Mouse (Mus musculus) hindbrain, postnatal 0 days (tissue): ENCODE measurements around the gene Ikzf5. TPM values are rescaled to one million over a fixed set of nuclear protein-coding genes. Genes with fewer than 3 reads are reported as not detected.

Source experiments
- ATAC-seq: fragments of 200-750 bp; cut with Nextera tagmentation; 2 replicates; pipeline ENCODE4 v1.8.0; 2017; ENCODE audit warnings: mild to moderate bottlenecking, moderate TSS enrichment, moderate library complexity
- DNase-seq: peaks from one replicate; pipeline ENCODE4 v3.0.0-alpha.2; 2015; ENCODE audit warnings: low spot score
- H3K27ac ChIP-seq: fragments of 300-500 bp; sonication (generic); 2 replicates; pipeline ENCODE4 v1.5.1; 2014; ENCODE audit warnings: mild to moderate bottlenecking
- H3K27me3 ChIP-seq: fragments of 300-500 bp; sonication (generic); 2 replicates; pipeline ENCODE4 v1.6.1; 2014; ENCODE audit warnings: low read length, mixed read lengths; ENCODE audit not compliant: insufficient read depth
- H3K36me3 ChIP-seq: fragments of 300-500 bp; sonication (generic); 2 replicates; pipeline ENCODE4 v1.6.1; 2014; ENCODE audit warnings: low read length, mixed read lengths; ENCODE audit not compliant: insufficient read depth
- H3K4me1 ChIP-seq: fragments of 300-500 bp; sonication (generic); 2 replicates; pipeline ENCODE4 v1.6.1; 2014; ENCODE audit warnings: antibody characterized with exemption, low read length, mixed read lengths; ENCODE audit not compliant: insufficient read depth
- H3K4me2 ChIP-seq: fragments of 300-500 bp; sonication (generic); 2 replicates; pipeline ENCODE4 v1.6.1; 2014; ENCODE audit warnings: low read depth, mild to moderate bottlenecking, low read length, moderate library complexity, mixed read lengths
- H3K4me3 ChIP-seq: fragments of 300-500 bp; sonication (generic); 2 replicates; pipeline ENCODE4 v1.5.1; 2014; ENCODE audit warnings: low read length
- H3K9ac ChIP-seq: fragments of 300-500 bp; sonication (generic); replicated peaks from 2 replicates; pipeline ENCODE4 v1.6.1; 2014; ENCODE audit warnings: mild to moderate bottlenecking, low read length, moderate library complexity, mixed read lengths
- H3K9me3 ChIP-seq: fragments of 300-500 bp; sonication (generic); 2 replicates; pipeline ENCODE4 v1.6.1; 2016; ENCODE audit warnings: low read length, mixed read lengths
- CTCF ChIP-seq: IDR thresholded peaks from 2 replicates; pipeline ENCODE4 v1.5.1; 2016; ENCODE audit warnings: antibody characterized with exemption, control low read depth, low read depth
- WGBS: fragments of 180-500 bp; shearing (Covaris S2); extraction: QIAGEN DNeasy Blood & Tissue Kit; methylation state at CpG from one replicate; pipeline ENCODE4 v1.1.7; 2014; 5-methylcytosine and 5-hydroxymethylcytosine counted together
- polyA plus RNA-seq: library from polyadenylated mRNA; unstranded; fragments of >200 nt; fragmentation: Nextera tagmentation; extraction: Ambion mirVana; gene quantifications from 2 replicates; pipeline ENCODE4 v1.2.1, GENCODE M21; 2015
- total RNA-seq: library from RNA; depleted of rRNA; stranded (reverse); fragments of >200 nt; gene quantifications from 2 replicates; pipeline ENCODE4 v1.2.3, GENCODE M21; 2014

Ikzf5 gene
- total and polyA plus RNA-seq, 2 experiments from 2014 or later = 10.2 to 14.3 TPM

GRCm38 (mm10) chr7:131371880-131372651 is 38.3 kb downstream of the Ikzf5 start:
- TF ChIP-seq CTCF = peak; percentile 44
- Histone ChIP-seq H3K9ac (peak overlapping the region; percentile 82), H3K9me3 (no peaks in the 10 kb centered on the region), H3K27me3 (no peaks in the 10 kb centered on the region), H3K4me3 (peak overlapping the region; percentile 71), H3K4me2 (peak overlapping the region; percentile 69), H3K36me3 (no peaks in the 10 kb centered on the region), H3K27ac (no peak overlapping the region), H3K4me1 (peaks cover 7% of the 10 kb centered on the region; the same call in 1 of the 2 replicates)
- ATAC-seq (no peak), DNase-seq (peak; percentile 37)
- WGBS = 67% methylated on average over 9 of the region's 9 CpGs

DNA sequence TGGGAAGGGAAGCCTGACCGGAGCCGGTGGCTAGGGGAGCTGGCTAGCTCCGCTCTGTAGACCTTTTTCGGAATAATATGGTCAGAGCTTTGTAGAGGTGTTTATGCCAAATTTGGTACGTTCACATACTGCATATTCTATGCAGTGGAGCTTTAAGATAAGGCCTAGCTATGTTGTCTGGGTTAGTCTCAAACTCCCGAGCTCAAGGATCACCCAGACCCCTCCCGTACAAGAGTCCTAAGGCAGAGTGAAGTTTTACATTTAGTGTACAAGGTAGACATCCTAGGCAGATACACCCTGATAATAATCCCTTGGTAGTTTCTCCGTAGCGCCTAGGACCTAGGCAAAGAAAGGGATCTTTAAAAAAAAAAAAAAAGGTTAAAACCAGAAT is 38.9 kb downstream of the Ikzf5 start:
- Histone ChIP-seq H3K36me3 (no peaks in the 10 kb centered on the region), H3K4me1 (peaks cover 7% of the 10 kb centered on the region; the same call in 1 of the 2 replicates), H3K4me2 (peak overlapping the region; percentile 69), H3K27ac (peak overlapping the region; percentile 93), H3K4me3 (peak overlapping the region; percentile 71), H3K27me3 (no peaks in the 10 kb centered on the region), H3K9ac (peak overlapping the region; percentile 82), H3K9me3 (no peaks in the 10 kb centered on the region)
- DNase-seq (no peak), ATAC-seq (peak; percentile 41; the same call in 1 of the 2 replicates)
- WGBS = 6% methylated on average over 9 of the region's 9 CpGs
- TF ChIP-seq CTCF = no peak

DNA sequence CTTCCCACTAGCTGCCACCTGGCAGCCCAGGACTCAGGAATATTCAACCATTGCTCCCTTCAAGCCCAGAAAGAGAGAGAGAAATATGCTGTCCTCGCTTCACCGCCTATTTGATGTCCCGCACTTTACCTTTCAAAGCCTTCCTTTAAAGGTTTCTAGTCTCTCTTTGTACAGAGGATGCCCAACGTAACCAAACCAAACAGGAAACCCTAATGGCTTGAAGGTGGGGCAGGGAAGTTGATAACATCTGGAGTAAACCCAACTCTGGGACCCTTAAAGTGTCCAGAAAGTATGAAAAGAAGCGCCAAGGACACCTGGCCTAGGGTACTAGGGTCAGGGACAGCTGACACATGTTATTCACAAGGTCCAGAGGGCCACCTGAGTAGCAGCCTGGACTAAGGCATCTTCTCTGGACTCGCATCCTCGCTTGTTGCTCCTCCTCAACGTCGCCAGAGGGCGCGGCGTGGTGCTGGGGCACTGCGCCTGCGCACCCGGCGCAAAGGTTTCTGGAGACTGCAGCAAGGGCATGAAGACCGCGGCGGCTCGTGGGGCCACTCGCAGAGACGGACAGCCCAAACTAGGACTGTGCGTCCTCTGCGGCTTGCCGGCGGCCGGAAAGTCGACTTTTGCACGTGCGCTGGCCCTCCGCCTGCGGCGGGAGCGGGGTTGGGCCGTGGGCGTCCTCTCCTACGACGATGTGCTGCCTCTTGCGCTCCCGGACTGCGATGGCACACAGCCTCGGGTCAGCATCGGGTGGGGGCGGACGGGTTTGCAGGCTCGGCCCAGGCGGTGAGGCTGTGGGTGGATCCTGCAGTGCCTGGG is 39.5 kb downstream of the Ikzf5 start, which contains the start of gene Pstk:
TSS of gene Pstk (plus strand) at position 494 of the 822 bp plus-strand sequence.
- peak; percentile 91 for TF ChIP-seq CTCF
- H3K4me1 ChIP-seq = peaks cover 7% of the 10 kb centered on the region; the same call in 1 of the 2 replicates
- H3K27ac ChIP-seq = peak within 1 kb of the TSS; percentile 93
- peak within 1 kb of the TSS; percentile 71 for H3K4me3 ChIP-seq
- WGBS = 5% methylated on average over 47 of the region's 47 CpGs
- ATAC-seq = peak; percentile 98
- H3K9me3 ChIP-seq = no peaks in the 10 kb centered on the region
- no peaks in the 10 kb centered on the region for H3K27me3 ChIP-seq
- H3K36me3 ChIP-seq = no peaks in the 10 kb centered on the region
- H3K9ac ChIP-seq = peak within 1 kb of the TSS; percentile 82
- peak within 1 kb of the TSS; percentile 69 for H3K4me2 ChIP-seq
- DNase-seq = peak; percentile 93

GRCm38 (mm10) chr7:131364131-131364530 is 46.2 kb downstream of the Ikzf5 start:
- Histone ChIP-seq H3K9me3 (no peaks in the 10 kb centered on the region), H3K27me3 (no peaks in the 10 kb centered on the region), H3K27ac (no peak overlapping the region), H3K4me1 (peaks cover 9% of the 10 kb centered on the region), H3K4me3 (no peak overlapping the region), H3K9ac (no peak overlapping the region), H3K4me2 (no peak overlapping the region), H3K36me3 (no peaks in the 10 kb centered on the region)
- ATAC-seq (no peak), DNase-seq (no peak)
- 93% methylated on average over 8 of the region's 8 CpGs for WGBS
- no peak for TF ChIP-seq CTCF

- no peaks in the 10 kb centered on the region for H3K9me3 ChIP-seq
- peaks cover 9% of the 10 kb centered on the region for H3K4me1 ChIP-seq
- TF ChIP-seq CTCF = peak; percentile 17
- peak within 1 kb of the TSS; percentile 77 for H3K4me3 ChIP-seq
- under 1% methylated on average over 55 of the region's 55 CpGs for WGBS
- no peaks in the 10 kb centered on the region for H3K36me3 ChIP-seq
- ATAC-seq (peak; percentile 98), DNase-seq (peak; percentile 99)
- no peaks in the 10 kb centered on the region for H3K27me3 ChIP-seq
- peak within 1 kb of the TSS; percentile 91 for H3K4me2 ChIP-seq
- peak within 1 kb of the TSS; percentile 90 for H3K9ac ChIP-seq
- peak within 1 kb of the TSS; percentile 83 for H3K27ac ChIP-seq
Observed at GRCm38 (mm10) chr7:131362615-131363300, 47.6 kb downstream of the Ikzf5 start, which contains the start of gene 2310057M21Rik. Gene 2310057M21Rik, minus strand, starts transcription at chr7:131362759.

DNA sequence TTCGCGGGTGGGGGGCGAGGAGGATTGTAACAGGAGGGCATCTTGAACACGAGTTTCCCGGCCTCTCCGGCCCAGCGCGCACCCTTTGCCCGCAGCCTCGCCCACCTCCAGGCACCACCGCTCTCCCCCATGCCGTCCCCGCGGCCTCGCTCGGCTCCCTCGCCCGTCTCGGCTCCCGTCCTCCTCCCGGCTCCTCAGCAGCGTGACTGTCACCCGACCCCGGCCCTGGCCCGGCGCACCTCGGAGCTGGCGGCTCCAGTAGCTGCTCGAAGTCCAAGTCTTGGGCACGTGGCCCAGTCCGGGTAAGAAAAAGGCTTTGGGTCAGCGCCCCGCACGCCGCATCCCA is 48.1 kb downstream of the Ikzf5 start:
- H3K4me3 ChIP-seq = peak overlapping the region; percentile 77
- no peak for DNase-seq
- H3K27me3 ChIP-seq = no peaks in the 10 kb centered on the region
- peak overlapping the region; percentile 90 for H3K9ac ChIP-seq
- peaks cover 4% of the 10 kb centered on the region for H3K36me3 ChIP-seq
- peak; percentile 82 for ATAC-seq
- peaks cover 9% of the 10 kb centered on the region for H3K4me1 ChIP-seq
- peak overlapping the region; percentile 91 for H3K4me2 ChIP-seq
- TF ChIP-seq CTCF = no peak
- under 1% methylated on average over 35 of the region's 35 CpGs for WGBS
- peak overlapping the region; percentile 83 for H3K27ac ChIP-seq
- no peaks in the 10 kb centered on the region for H3K9me3 ChIP-seq
